Mouse (Mus musculus) liver, embryonic 14.5 days (tissue): ENCODE data around the gene Gm6583.

Experiments used
- CTCF ChIP-seq: IDR thresholded peaks from 2 replicates; pipeline ENCODE4 v1.5.1; 2016; ENCODE audit warnings: antibody characterized with exemption, low read depth, control low read depth
- EP300 ChIP-seq: IDR thresholded peaks from 2 replicates; pipeline ENCODE4 v1.6.1; 2016; ENCODE audit warnings: antibody characterized with exemption, low read depth

GRCm38 (mm10) chr5:112325546-112326445 lies 30.0 kb downstream of the Gm6583 start, which contains the start of gene Tfip11:
- peak; percentile 33; the same call in 1 of the 2 replicates for TF ChIP-seq CTCF
- TF ChIP-seq EP300, result no peak
